Mouse (Mus musculus) adrenal gland, postnatal 14 days (tissue): ENCODE results near the gene Npff. TPM values are rescaled to one million over a fixed set of nuclear protein-coding genes. Genes with fewer than 3 reads are reported as not detected.

Source experiments
- DNase-seq: peaks from one replicate; pipeline ENCODE4 v3.0.0; 2021; ENCODE audit warnings: mixed read lengths
- total RNA-seq: library from RNA; stranded (reverse); gene quantifications from 2 replicates; pipeline ENCODE4 v1.2.3, GENCODE M21; 2021

Npff gene
- total RNA-seq, 1 experiment from 2014 or later = 4.8 TPM

DNA sequence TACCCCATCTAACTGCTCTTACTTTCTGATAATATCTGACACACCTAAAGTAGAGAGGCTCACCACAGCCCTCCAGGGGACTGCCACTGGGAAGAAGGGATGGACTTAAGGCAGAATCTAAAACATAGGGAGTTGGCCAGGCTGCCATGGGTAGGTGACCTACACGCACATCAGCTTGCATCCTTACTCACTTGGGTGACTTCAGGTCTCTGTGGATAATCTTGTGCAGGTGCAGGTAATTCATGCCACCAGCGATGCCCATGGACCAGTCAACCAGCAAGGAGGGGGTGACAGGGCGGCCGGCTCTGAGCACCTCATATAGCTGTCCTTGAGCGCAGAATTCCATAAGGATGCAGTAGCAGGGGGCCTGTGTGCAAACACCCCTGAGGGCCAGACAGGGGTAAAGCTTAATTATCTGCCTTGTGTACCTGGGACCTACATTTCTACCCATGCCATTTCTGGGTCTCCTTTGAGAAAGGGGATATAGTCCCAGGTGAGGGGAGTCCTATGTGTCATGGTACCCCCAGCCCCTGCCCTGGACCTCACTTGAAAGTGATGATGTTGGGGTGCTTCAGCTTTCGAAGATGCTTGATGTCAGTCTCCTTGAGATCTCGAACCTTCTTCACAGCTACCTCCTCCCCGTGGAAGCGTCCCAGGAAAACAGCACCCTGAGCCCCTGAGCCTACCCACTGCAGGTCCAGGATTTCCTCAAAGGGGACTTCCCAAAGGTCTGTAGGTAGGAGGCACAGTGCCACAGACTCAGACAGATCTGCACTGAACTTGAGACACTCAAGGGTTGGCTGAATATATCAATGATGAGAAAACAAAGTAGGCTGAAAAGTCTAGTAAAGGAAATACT is 20.6 kb downstream of the Npff start:
- DNase-seq = no peak

GRCm38 (mm10) chr15:102503447-102503846 is 21.3 kb downstream of the Npff start, which contains the start of gene Gm10337:
TSS of gene Gm10337 (plus strand) at chr15:102503722.
- no peak for DNase-seq

DNA sequence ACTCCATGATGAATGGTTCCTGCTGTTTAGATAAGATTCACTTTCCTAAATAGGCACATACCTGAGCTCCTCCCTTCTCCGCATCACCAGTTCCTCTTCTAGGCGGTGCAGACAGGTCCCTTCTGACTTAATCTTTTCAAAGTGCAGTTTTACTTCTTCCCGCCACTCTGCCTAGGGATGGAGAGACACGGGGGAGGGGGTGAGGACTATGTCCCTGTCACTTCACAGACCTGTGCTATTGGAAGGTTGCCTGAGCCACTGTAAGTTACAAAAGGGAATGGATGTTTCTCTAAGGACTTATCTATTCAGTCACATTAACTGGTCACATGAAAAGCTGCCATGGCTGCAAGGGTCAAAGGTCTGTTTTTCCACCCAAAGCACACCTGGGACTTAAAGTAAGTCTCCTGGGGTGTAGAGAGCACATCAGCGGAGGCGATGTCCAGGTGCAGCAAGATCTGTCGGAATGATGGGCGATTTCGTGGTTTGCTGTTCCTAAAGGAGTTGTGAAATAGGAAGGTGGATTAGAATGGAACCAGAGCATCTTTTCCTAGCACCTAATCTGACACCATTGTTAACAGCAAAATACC is 22.4 kb downstream of the Npff start:
- no peak for DNase-seq

DNA sequence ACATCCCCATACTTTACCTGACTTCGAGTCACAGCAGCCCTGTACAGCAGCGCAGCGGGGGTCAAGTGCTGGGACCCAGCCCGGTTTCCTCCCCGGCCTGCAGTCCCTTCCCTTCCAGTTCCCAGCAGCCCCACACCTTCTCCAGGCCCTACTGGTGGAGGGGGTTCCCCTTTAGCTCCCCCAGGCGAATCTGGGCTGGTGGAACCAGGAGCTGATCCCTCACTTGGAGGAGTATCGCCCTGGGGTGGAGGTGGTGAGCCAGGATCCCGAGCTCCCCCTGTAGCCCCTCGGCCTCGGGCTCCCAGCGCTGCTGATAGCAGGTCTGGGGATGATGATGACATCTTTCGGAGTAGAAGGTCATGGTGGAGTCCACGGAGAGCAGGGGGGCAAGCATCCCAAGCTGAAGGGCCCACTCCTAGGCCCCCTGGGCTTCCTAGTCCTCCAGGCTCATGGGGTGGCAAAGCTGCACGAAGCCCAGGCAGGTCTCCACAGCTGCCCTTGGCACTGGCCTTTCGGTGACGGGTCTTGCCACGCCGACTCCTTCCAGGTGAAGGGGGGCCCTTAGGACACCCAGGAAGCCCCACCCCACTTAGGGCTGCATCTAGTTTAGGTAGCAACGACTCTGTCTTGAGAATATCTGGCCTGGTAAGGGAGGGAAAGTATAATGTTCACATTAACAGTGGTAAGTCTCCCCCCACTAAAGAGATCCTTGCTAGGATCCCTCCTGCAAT is 23.5 kb downstream of the Npff start:
- no peak for DNase-seq

GRCm38 (mm10) chr15:102500479-102500878 is 24.3 kb downstream of the Npff start:
- no peak for DNase-seq

DNA sequence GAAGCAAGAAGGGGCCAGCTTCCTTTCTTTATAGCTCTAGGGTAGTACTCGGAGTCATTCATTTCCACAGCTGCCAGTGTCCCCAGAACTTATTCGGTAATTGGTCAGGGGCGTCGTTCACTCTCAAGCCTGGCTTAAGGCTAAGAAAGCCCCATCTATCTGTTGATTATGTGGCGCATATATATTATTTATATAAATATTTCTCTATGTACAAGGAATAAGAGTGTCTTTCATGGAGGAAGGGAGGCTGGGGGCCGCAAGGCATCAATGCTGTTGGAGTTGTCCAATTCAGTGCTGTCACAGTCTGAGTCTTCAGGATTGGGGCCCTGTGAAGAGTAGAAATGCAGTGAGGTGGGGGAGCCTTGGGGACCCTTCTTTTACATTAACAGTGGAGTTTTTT is 24.9 kb downstream of the Npff start:
- no peak for DNase-seq

DNA sequence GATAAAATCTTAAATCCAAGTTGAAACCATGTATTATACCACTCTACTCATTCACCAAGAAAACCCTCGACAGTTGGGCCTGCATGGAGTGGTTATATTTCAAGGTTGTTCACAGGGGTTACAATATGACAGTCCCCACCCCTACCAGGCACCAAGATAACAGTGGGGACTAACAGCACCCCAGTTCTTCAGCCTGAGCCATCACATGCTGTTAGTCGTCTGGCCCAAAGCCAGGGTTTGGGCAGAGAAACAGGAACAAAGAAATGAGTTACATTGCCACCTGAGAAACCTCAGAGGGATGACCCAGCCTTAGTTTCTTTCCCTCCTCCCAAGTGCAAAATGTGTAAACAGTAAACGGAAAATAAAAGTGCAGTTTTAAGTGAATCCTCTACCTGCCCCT is 25.4 kb downstream of the Npff start:
- DNase-seq = no peak

GRCm38 (mm10) chr15:102498322-102498721 is 26.4 kb downstream of the Npff start:
- DNase-seq = no peak

- no peak for DNase-seq
Observed at GRCm38 (mm10) chr15:102487664-102488063, 37.1 kb downstream of the Npff start.

GRCm38 (mm10) chr15:102485853-102486252 is 38.9 kb downstream of the Npff start:
- DNase-seq = no peak

- DNase-seq = no peak
Observed at GRCm38 (mm10) chr15:102483136-102483535, 41.6 kb downstream of the Npff start.

GRCm38 (mm10) chr15:102474520-102474919 is 50.2 kb downstream of the Npff start:
- DNase-seq = no peak

Other genes starting within 250 kb of the Npff start
- gene Mfsd5, start 245.5 kb downstream of the Npff start, total RNA-seq = 29.9 and 34.3 TPM in 2 replicates
- gene Espl1, start 228.7 kb downstream of the Npff start, total RNA-seq = 6.6 and 10.7 TPM in 2 replicates
- gene Pfdn5, start 198.8 kb downstream of the Npff start, total RNA-seq = 330 and 361 TPM in 2 replicates
- gene Myg1, start 193.2 kb downstream of the Npff start, total RNA-seq = 52.7 and 59.2 TPM in 2 replicates
- 22.5 and 23.2 TPM in 2 replicates for gene Aaas, start 174.2 kb downstream of the Npff start, total RNA-seq
- gene Sp7, start 157.8 kb downstream of the Npff start, total RNA-seq = not detected in 2 replicates
- gene Sp1, start 118.8 kb downstream of the Npff start, total RNA-seq = 72.6 and 73.7 TPM in 2 replicates
- gene Amhr2, start 79.6 kb downstream of the Npff start, total RNA-seq = 1.5 and 1.6 TPM in 2 replicates
- gene Prr13, start 65.9 kb downstream of the Npff start, total RNA-seq = 75.6 and 89.5 TPM in 2 replicates
- 726 and 812 TPM in 2 replicates for gene Pcbp2, start 54.4 kb downstream of the Npff start, total RNA-seq
- gene Gm10337, start 21.2 kb downstream of the Npff start, total RNA-seq = not detected in 2 replicates
- 8.2 and 9.4 TPM in 2 replicates for gene Map3k12, start 7.9 kb downstream of the Npff start, total RNA-seq
- gene Tarbp2, start 6.8 kb downstream of the Npff start, total RNA-seq = 34.2 and 35.0 TPM in 2 replicates
- gene Gm28047, start 100.1 kb upstream of the Npff start, total RNA-seq = 2.8 TPM in 1 of 2 replicates, not detected in the other
- 76.1 and 86.7 TPM in 2 replicates for gene Atf7, start 100.5 kb upstream of the Npff start, total RNA-seq
- 35.4 and 47.3 TPM in 2 replicates for gene Atp5g2, start 147.4 kb upstream of the Npff start, total RNA-seq
- 85.8 and 96.7 TPM in 2 replicates for gene Calcoco1, start 197.2 kb upstream of the Npff start, total RNA-seq